Mouse (Mus musculus) megakaryocyte, embryonic 14.5 days (primary cell): ENCODE results near the gene Tmem178b.

Experiments used
- FLI1 ChIP-seq: IDR thresholded peaks from 2 replicates; pipeline ENCODE4 v1.6.1; 2012; ENCODE audit warnings: low read length, inconsistent platforms, mixed read lengths
- GATA1 ChIP-seq: IDR thresholded peaks from 3 replicates; pipeline ENCODE4 v1.6.1; 2012; ENCODE audit warnings: mixed read lengths, low read length, inconsistent platforms, borderline replicate concordance

DNA sequence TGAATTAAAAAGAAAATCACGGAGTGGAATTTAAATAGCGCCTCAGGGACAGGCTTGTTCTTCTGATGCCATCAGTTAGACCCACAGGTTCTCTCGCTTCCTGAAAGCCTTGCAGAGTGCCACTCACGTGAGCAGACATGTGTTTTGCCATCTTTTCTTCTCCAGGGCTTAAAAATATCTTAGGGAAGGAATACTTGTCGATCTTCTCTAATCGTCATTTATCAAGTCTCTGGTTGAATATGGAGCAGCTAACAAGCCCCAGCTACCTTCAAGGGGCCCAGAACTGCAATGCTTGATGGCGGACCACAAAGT lies 189.1 kb downstream of the Tmem178b start:
- no peak for TF ChIP-seq GATA1
- TF ChIP-seq FLI1, result no peak
